Mouse (Mus musculus): Measurements from ENCODE around the gene Glod5. TPM values are rescaled to one million over a fixed set of nuclear protein-coding genes. Genes with fewer than 3 reads are reported as not detected.
"Not testable (repeated sequence)": the region's sequence is repeated elsewhere in the genome, so short reads cannot be mapped to it uniquely, and the experiment has no call there.

The Glod5 gene
- under 1 TPM; 0.57 to 0.73 TPM for total RNA-seq (2021)

DNA sequence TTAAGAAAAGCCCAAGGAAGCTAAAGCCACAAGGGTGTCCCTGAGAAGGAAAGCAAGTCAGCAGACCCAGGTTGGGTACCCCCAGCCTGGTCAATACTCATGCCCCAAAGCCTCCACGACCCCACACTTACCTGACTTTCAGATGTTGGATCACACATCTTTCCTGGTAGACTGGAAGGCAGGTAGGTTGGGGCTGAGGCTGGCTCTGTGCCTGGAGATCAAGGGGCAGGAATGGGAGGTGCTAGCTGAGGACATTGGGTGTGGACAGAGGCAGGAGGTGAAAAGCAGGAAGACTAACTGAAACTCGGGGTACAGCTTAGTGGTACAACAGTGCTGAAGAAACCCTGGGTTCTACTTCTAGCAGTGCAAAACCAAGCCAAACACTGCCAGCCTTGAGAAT, at the start of gene Glod5:
Glod5 (minus strand) TSS at position 207 of the 400 bp plus-strand sequence.
- no peak for DNase-seq (ENCODE audit: extremely low spot score in 1 of 2, low spot score in 2 of 2)
- intact Hi-C loops (cut with DNase I) = loop anchor here (5.0 kb wide), 1 partner anchor 101 kb away; the partner anchor contains the start of gene Pcsk1n

DNA sequence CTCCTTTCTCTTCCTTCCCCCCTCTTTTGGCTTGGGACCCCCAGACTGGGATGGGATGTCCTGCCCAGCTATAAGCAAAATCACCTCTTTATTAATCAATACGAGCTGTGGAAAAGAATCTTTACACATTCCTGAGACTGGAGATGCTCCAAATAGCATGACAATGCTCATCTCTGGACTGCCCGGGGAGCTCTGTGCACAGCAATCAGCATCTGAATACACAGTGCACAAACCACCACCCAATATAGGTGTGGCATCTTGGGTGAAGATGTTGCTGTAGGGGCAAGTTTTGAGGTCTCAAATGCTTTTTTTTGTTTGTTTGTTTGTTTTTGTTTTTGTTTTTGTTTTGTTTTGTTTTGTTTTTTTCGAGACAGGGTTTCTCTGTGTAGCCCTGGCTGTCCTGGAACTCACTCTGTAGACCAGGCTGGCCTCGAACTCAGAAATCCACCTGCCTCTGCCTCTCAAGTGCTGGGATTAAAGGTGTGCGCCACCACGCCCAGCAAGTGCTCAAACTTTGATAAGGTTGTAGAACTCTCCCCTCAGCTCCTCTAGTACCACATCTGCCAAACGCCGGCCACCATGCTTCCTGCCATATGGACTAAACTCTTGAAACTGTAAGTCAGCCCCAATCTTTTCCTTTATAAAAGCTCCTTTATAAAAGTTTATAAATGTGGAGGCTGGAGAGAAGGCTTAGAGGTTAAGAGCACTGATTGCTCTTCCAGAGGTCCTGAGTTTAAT, 32.9 kb upstream of the Glod5 start:
- DNase-seq (ENCODE audit: extremely low spot score in 1 of 2, low spot score in 2 of 2); intact Hi-C loops (cut with DNase I): not testable (repeated sequence)

DNA sequence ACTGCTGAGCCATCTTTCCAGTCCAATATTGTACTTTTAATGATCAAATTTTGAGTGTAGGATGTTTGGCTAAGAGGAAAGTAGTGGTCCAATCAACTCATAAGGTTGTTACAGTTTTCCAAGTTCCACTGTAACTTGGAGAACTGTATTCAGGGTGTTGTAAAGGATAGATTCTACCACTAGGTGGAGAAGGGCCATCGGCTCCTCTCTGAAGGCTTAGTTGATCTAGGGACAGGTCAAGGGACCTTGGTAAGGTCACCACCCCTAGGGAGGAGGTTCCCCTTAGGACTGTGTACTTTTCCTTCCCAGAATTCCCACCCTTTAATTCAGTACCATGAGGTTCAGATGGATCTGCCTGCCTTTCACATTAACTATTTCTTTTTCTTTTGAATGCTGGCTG, 14.7 kb upstream of the Glod5 start:
- DNase-seq (ENCODE audit: extremely low spot score in 1 of 2, low spot score in 2 of 2) = no peak
- intact Hi-C loops (cut with DNase I) = no loop called here

DNA sequence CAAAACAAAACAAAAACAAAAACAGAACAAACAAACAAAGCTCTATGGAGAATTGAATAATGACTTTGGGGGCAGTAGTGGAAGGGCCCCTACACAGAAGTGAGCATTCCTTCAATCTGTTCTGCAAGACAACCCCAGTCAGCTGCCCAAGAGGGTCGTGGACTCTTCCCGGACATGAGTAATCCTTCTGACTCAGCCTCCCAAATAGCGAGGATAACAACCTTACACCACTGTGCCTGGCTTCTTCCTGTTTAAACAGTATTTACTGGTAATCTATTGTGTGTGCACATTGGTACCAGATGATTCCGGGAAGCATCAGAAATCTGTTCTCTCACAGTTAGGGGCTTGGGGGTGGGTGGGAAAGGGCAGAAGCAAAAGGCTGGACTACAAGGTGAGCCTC, 8.5 kb upstream of the Glod5 start:
- DNase-seq (ENCODE audit: extremely low spot score in 1 of 2, low spot score in 2 of 2) = no peak
- intact Hi-C loops (cut with DNase I) = no loop called here

DNA sequence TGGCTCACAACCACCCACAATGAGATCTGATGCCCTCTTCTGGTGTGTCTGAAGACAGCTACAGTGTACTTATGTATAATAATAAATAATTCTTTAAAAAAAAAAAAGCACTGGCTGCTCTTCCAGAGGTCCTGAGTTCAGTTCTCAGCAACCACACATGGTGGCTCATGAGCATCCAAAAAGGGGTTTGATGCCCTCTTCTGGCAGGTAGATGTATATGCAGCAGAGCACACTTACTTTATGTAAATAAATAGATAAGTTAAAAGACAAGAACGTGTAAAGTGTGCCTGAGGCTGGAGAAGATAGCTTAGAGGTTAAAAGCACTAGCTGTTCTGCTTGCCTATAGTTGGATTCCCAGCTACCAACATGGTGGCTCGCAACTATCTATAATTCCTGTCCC, 6.5 kb upstream of the Glod5 start:
- intact Hi-C loops (cut with DNase I) = no loop called here
- DNase-seq (ENCODE audit: extremely low spot score in 1 of 2, low spot score in 2 of 2) = no peak

DNA sequence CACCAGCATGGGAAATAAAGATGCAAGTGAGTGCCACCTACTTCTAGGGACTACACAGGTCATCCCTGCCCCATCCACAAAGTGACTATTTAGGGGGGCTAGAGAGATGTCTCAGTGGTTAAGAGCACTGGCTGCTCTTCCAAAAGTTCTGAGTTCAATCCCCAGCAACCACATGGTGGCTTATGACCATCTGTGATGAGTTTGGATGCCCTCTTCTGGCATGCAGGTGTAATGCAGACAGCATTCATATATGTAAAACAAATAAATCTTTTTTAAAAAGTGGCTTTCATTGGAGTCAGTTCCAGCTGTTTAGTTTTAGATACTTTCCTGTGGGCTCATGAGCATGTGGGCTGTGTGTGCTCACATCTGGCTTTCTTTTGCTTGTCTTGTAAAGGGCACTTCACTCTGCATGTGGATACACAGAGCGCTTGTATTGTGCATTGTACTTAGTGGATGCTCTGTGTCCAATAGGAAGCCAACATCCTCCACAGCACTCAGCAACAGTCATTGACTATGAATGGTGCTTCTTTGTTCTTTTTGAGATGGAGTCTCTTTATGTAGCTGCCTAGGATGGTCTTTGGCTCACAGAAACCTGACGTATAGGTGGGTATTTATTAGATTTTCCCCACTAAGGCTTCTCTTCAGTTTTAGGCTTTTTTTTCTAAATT, 2.0 kb upstream of the Glod5 start:
- DNase-seq (ENCODE audit: extremely low spot score in 1 of 2, low spot score in 2 of 2) = no peak
- intact Hi-C loops (cut with DNase I) = no loop called here

DNA sequence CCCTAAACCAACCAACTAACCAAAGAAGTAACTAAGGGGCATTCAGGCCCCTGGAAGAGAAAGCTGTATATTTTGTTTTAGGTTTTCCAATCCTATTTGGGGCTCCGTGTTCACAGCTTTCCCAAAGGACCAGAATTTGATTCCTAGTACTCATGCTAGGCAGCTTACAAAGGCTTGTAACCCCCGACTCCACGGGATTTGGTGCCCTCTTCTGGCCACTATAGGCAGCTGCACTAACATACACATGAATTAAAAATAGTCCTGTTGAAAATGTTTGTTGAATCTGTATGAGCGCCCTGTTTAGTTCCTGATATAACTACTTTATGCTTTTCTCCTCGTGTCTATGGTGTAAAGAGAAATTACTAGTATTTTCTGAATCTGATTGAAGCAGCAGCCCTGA, 1.1 kb downstream of the Glod5 start:
- DNase-seq (ENCODE audit: extremely low spot score in 1 of 2, low spot score in 2 of 2) = no peak
- intact Hi-C loops (cut with DNase I) = loop anchor here (5.0 kb wide), 1 partner anchor 100 kb away; the partner anchor contains the start of gene Pcsk1n

DNA sequence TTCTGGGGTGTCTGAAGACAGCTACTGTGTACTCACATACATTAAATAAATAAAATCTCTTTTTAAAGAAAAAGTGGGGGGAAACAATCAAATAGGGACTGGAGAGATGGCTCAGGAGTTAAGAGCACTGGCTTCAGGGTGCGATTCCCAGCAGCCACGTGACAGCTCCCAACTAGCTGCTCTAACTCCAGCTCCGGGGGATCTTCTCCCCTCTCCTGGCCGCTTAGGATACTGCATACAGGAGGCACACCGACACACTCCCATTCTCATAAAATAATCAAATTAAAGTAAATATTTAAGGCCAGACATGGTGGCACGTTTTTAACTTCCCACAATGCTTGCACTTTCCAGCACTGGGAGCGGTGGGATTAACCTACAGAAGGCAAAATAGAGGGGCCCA, 2.6 kb downstream of the Glod5 start:
- intact Hi-C loops (cut with DNase I) = loop anchor here (5.0 kb wide), 1 partner anchor 98 kb away; the partner anchor contains the start of gene Pcsk1n
- not testable (repeated sequence) for DNase-seq (ENCODE audit: extremely low spot score in 1 of 2, low spot score in 2 of 2)

DNA sequence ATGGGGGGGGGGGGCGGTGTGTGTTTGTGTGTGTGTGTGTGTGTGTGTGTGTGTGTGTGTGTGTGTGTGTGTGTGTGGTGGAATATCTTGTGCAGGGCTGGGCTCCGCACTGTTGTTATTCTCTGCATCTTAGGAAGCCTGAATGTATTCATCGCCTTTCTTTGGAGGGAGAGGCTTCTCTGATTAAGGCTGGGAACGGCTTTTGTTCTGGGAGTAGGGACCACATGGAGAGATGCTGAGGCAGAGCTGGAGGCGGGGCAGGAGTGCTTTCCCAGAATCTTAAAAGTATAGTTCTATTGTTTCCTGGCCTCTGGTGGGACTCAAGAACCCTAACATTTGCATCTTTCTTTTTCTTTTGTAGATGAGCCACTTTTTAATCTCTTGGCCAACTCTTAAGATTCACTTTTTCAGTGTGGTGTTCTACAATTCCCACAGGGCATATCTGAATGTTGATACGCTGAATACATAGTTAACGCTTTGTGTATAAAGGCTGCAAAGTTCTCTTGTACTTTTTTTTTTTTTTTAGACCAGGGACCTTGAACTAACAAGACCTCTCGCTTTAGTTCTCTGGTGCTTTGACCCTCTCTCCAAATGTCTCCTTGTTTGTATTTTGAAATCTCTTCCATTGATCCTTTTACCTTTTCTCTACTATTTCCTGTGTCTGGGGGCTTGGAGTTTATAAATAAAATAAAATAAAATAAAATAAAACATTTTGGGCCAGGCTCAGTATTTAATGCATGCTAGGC, 4.5 kb downstream of the Glod5 start:
- intact Hi-C loops (cut with DNase I) = no loop called here
- DNase-seq (ENCODE audit: extremely low spot score in 1 of 2, low spot score in 2 of 2) = no peak

DNA sequence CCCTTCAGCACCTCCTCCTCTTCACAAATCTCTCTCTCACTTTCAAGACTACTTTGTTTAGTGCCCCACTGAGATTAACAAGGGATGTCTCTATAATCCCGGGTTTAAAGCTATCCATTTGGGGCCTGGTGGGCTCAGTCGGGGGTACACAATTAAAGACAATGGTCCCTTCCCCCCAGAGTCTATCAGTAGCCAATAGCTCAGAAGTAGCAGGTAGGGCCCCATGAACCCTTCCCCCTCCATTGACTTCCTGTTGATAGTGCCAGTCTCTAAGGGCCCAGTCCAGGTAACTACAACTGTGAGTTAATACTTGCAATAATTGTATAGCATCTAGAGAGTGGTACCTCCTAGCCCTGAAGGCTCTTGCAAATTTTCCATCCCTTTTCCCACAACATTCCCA, 5.1 kb downstream of the Glod5 start:
- intact Hi-C loops (cut with DNase I) = no loop called here
- DNase-seq (ENCODE audit: extremely low spot score in 1 of 2, low spot score in 2 of 2) = no peak

DNA sequence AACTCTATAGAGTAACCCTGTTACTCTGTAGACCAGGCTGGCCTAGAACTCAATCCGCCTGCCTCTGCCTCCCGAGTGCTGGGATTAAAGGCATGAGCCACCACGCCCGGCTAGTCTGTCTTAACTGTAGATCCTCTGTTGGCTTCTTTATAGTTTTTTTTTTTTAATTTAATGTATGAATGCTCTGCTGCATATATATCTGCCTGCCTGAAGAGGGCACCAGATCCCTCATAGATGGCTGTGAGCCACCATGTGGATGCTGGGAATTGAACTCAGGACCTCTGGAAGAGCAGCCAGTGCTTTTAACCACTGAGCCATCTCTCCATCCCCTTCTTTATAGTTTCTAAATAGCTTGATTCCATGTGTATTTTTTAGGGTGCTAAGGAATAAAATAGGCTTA, 8.9 kb downstream of the Glod5 start:
- DNase-seq (ENCODE audit: extremely low spot score in 1 of 2, low spot score in 2 of 2); intact Hi-C loops (cut with DNase I): not testable (repeated sequence)

DNA sequence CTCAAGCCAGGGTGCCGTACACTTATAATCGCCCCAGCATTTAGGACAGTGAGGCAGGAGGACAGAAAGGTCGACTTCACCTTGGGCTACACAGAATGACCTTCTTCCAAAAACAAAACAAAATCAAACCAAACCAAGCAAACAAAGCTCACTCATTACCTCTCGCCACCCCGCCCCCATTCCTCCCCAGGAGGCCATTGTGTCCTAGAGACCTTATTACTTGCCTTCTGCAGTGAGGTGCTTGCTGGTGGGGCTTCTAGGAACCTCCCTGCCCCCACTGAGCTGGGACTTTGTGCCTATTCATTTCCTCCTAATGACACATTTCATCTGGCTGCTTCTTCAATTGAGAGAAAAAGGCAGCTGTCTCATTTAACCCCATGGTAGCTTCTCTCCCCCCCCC, 9.7 kb downstream of the Glod5 start:
- intact Hi-C loops (cut with DNase I) = no loop called here

DNA sequence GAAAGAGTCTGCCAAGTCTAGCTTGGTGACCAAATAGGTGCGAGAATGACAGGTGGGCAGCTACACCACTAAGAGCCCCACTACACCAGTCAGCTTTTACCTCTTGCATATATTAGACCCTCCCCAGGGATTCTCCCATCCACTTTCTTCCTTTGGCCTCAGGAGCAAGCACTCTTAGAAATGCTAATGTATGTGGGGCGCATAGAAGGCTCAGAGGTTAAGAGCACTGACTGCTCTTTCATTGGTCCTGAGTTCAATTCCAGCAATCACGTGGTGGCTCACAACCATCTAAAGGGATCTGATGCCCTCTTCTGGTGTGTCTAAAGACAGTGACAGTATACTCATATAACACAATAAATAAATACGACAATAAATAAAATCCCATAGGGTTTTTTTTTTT, 15.3 kb downstream of the Glod5 start:
- DNase-seq (ENCODE audit: extremely low spot score in 1 of 2, low spot score in 2 of 2) = no peak
- intact Hi-C loops (cut with DNase I) = no loop called here

More for the DNA sequence above, 9.7 kb downstream of the Glod5 start:
- DNase-seq (ENCODE audit: extremely low spot score in 1 of 2, low spot score in 2 of 2) = no peak

DNA sequence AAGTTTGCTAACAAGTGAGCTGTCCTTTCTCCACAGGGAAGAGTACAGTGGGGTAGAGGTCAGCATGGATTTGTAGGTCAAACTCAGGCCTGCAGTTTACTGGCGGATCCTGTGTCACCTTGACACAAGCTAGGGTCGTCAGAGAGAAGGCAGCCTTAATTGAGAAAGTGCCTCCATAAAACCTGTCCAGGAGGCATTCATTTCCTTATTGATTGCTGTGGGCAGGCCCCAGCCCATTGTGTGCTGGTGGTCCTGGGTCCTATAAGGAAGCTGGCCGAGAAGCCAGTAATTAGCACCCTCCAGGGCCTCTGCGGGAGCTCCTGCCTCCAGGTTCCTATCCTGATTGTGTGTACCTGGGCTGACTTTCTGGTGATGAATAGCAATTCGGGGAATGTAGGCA, 16.3 kb downstream of the Glod5 start:
- intact Hi-C loops (cut with DNase I) = no loop called here
- no peak for DNase-seq (ENCODE audit: extremely low spot score in 1 of 2, low spot score in 2 of 2)

DNA sequence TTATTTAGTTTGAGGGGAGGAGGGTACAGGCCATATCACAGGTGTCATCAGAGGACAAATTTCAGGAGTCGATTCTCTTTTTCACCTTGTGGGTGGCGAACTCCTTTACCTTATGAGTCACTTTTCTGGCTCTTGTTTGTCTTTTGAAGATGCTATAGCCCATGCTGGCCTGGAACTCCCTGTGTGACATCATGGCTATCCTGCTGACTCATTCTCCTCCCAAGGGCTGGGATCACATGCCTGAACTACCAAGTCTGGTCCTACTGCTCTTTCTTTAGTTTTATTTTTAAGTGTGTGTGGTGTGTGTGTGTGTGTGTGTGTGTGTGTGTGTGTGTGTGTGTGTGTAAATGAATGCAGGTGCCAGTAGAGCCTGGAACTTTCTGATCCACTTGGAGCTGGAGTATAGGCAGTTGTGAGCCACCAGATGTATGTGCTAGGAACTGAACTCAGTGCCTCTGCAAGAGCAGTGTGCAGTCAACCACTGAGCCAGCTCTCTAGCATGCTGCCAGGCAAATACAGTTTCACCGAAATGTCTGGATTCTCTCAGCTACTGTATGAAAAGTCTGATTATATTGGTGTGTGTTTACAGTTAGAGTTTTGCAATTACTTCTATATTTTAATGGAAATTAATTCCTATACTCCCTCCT, 17.6 kb downstream of the Glod5 start:
- intact Hi-C loops (cut with DNase I) = no loop called here
- no peak for DNase-seq (ENCODE audit: extremely low spot score in 1 of 2, low spot score in 2 of 2)

DNA sequence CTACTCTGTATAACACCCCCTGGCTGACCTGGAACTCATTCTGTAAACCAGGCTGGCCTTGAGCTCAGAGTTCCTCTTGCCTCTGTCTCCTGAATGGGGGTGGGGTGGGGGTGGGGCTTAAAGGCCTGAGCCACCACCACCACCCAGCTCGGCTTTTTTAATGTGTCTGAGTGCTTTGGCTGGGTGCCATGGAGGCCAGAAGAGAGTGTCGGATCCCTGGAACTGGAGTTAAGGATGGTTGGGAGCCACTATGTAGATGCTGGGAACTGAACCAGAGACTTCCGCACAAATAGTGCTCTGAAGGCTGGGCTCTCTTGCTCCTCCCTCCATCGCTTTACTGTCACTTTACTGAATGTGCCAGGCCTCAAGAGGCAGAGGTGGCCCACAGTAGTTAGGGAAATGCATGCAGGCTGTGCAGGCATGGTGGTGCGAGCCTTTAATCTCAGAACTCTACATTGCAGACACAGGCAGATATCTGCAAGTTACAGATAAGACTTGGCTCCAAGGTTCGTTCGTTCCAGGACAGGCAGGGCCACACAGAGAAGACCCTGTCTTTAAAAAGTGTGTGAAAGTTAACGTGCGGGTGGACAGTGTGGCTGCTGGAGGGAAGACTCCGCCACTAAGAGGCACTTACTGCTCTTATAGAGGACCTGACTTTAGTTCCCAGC, 25.1 kb downstream of the Glod5 start:
- intact Hi-C loops (cut with DNase I) = no loop called here
- no peak for DNase-seq (ENCODE audit: extremely low spot score in 1 of 2, low spot score in 2 of 2)

DNA sequence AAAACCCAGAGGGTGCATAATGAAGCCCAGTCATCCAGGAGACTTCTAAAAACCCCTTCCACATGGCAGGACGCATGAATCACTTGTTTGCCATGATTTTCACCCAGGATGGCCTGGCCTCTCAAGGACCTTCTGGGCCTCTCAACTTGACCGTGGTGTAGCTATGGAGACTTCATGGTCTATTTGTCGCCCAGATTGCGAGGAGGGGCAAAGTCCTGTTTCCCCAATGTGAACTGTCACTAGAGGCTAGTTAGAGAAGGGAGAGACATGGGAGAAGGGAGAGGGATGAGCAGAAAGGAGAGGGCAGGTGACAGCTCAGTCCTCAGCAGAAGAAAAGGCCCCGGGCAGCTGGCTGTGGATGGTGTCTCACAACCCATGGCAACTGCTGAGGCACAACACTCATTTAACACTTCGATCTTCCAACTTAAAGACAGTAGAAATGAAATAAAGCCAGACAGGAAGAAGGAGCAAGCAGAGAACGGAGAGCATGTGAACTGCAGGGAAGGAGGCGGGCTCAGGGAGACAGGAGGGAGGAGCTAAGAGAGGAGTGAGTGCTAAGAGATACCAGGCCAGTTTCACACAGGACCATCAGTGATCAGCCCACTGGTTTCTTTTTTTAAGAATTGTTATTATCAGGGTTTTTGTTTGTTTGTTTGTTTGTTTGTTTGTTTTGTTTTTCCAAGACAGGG, 25.8 kb downstream of the Glod5 start:
- intact Hi-C loops (cut with DNase I) = no loop called here
- DNase-seq (ENCODE audit: extremely low spot score in 1 of 2, low spot score in 2 of 2) = no peak

DNA sequence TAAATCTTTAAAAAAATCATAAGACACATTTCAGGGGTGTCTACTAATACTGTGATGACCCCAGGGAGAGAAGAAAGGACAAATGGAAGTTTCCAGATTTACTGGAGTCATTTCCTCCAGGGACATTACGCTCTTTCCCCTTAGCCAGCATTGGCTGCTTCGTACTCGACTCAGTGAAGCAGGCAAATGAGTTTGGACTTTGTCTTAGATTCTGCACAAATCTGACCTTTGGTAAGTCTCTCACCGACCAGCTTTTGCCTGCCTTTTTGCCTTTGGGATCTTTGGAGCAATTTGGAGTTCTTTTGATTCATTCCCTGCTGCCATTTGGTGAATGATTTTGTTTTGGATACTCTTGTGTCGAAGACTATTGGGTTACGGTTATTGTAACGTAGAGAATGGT, 36.9 kb downstream of the Glod5 start:
- no peak for DNase-seq (ENCODE audit: extremely low spot score in 1 of 2, low spot score in 2 of 2)
- intact Hi-C loops (cut with DNase I) = no loop called here
